Mouse (Mus musculus) midbrain, embryonic 11.5 days (tissue): ENCODE data around the gene Acer3. TPM values are rescaled to one million over a fixed set of nuclear protein-coding genes. Genes with fewer than 3 reads are reported as not detected.
A peak's percentile ranks its signal among the peaks of the same experiment; 100 is the strongest.

Source experiments
- ATAC-seq: fragments of 200-750 bp; cut with Nextera tagmentation; 2 replicates; pipeline ENCODE4 v1.8.0; 2017; ENCODE audit warnings: moderate TSS enrichment, moderate library complexity; ENCODE audit not compliant: low FRiP score
- DNase-seq: peaks from one replicate; pipeline ENCODE4 v3.0.0; 2015; ENCODE audit warnings: low spot score; ENCODE audit errors: missing footprints
- H3K27ac ChIP-seq: fragments of 300-500 bp; sonication (generic); 2 replicates; pipeline ENCODE4 v1.5.1; 2014; ENCODE audit warnings: low read depth, low read length
- H3K27me3 ChIP-seq: fragments of 300-500 bp; sonication (generic); 2 replicates; pipeline ENCODE4 v1.6.1; 2014; ENCODE audit warnings: mild to moderate bottlenecking, low read length, moderate library complexity, mixed read lengths; ENCODE audit not compliant: control insufficient read depth, insufficient read depth
- H3K36me3 ChIP-seq: fragments of 300-500 bp; sonication (generic); 2 replicates; pipeline ENCODE4 v1.6.1; 2014; ENCODE audit warnings: mild to moderate bottlenecking, low read length, moderate library complexity, mixed read lengths; ENCODE audit not compliant: control insufficient read depth, insufficient read depth
- H3K4me1 ChIP-seq: fragments of 300-500 bp; sonication (generic); 2 replicates; pipeline ENCODE4 v1.6.1; 2014; ENCODE audit warnings: low read length; ENCODE audit not compliant: control insufficient read depth, insufficient read depth
- H3K4me2 ChIP-seq: fragments of 300-500 bp; sonication (generic); 2 replicates; pipeline ENCODE4 v1.6.1; 2014; ENCODE audit warnings: mild to moderate bottlenecking, moderate library complexity
- H3K4me3 ChIP-seq: fragments of 300-500 bp; sonication (generic); 2 replicates; pipeline ENCODE4 v1.5.1; 2014; ENCODE audit warnings: low read depth, low read length
- H3K9ac ChIP-seq: fragments of 300-500 bp; sonication (generic); 2 replicates; pipeline ENCODE4 v1.6.1; 2014; ENCODE audit warnings: low read length
- H3K9me3 ChIP-seq: fragments of 300-500 bp; sonication (generic); 2 replicates; pipeline ENCODE4 v1.6.1; 2016; ENCODE audit warnings: low read length; ENCODE audit not compliant: control insufficient read depth
- WGBS: fragments of 180-500 bp; shearing (Covaris S2); extraction: QIAGEN DNeasy Blood & Tissue Kit; methylation state at CpG from one replicate; pipeline ENCODE4 v1.1.7; 2014; 5-methylcytosine and 5-hydroxymethylcytosine counted together
- polyA plus RNA-seq: library from polyadenylated mRNA; unstranded; fragments of >200 nt; fragmentation: Nextera tagmentation; extraction: Ambion mirVana; gene quantifications from 2 replicates; pipeline ENCODE4 v1.2.1, GENCODE M21; 2014

The Acer3 gene
- polyA plus RNA-seq, 1 experiment from 2014 or later, result 16.6 TPM

DNA sequence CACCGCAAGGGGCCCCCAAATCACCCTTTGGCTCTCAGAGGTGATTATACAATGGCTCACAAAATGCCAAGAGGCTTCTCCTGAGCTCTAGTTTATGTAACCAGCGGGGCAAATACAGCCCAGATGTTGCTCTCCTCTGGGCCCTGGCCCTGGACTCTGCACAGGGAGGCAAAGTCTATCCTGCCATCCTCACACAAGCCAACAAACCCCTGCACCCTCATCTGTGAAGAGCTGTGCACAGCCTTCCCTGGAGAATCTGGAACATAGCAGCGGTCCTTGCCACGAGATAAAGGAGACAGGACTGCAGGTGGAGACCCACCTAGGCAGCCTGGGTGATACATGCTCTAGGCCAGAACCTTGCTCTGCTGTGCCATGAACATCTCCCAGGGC lies 33.9 kb upstream of the Acer3 start:
- Histone ChIP-seq H3K4me1 (peaks cover 33% of the 10 kb centered on the region), H3K9ac (no peak overlapping the region; the same call in 1 of the 2 replicates), H3K27me3 (no peaks in the 10 kb centered on the region), H3K27ac (0 out of 2 replicates have a peak overlapping the region, but pooled peaks have one; percentile 22), H3K4me3 (no peak overlapping the region), H3K4me2 (0 out of 2 replicates have a peak overlapping the region, but pooled peaks have one; percentile 13), H3K9me3 (no peaks in the 10 kb centered on the region), H3K36me3 (peaks cover 3% of the 10 kb centered on the region)
- ATAC-seq (no peak), DNase-seq (peak; percentile 85)
- WGBS, result 35% methylated on average over 4 of the region's 4 CpGs

DNA sequence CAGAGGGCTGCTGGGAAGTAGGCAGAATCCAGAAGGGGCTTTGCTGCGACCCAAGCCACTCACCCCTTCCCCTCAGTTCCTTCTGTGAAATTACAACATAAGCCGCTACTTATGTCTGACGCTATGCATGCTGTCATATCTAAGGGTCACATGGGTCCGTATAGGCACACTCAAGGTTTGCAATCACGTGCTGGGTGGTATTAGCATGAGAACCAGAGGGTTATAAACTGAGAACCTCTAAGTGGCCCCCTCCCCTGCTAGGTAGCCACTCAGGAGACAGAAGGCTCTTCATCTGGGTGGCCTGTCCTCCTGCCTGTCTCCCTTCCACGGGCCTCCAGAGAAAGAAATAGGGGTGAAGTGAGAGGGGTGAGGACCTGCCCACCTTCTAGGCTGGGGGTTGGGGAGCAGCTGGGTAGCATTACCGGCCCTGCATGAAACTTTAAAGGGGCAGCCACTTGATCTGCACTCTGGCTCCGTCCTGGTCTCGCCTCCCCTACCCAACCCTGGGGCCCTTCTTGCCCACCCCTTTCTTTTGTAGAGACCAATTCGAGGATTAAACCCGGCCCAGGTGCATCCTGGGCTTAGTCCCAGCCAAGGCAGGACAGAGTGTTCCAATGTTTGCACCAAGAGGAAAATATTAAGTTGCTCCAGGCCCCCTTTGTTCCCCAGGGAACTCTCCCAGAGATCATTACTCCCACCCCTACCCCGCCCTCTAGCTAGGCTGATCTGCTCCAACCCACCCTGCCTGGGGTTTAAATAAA lies 33.3 kb upstream of the Acer3 start:
- Histone ChIP-seq H3K4me3 (no peak overlapping the region), H3K27ac (no peak overlapping the region), H3K9ac (peak overlapping the region; percentile 31), H3K4me2 (peak overlapping the region; percentile 13; the same call in 1 of the 2 replicates), H3K4me1 (peaks cover 29% of the 10 kb centered on the region), H3K9me3 (no peaks in the 10 kb centered on the region), H3K36me3 (peaks cover 3% of the 10 kb centered on the region), H3K27me3 (no peaks in the 10 kb centered on the region)
- peak; percentile 83 for DNase-seq
- 23% methylated on average over 12 of the region's 12 CpGs for WGBS
- peak; percentile 26; the same call in 1 of the 2 replicates for ATAC-seq

DNA sequence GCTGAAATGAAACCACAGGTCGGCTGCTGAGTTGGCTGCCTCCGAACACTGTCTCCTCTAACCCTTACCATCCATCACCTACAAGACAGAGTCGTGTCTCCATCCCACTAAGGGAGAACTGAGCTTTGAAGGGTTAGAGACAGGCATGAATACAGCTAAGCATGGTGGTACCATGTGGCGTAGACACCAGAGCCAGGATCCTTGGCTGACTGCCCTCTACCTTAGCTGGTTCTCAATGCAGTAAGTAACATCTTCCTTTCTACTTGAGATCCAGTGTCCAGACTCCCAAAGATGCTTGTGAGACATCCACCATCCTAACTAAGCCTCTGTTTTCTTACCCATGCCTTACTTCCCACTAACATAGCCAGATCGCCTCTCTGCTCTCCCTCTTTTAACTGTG lies 32.6 kb upstream of the Acer3 start:
- peak; percentile 78 for DNase-seq
- no peak overlapping the region for H3K4me3 ChIP-seq
- H3K9me3 ChIP-seq, result no peaks in the 10 kb centered on the region
- peaks cover 28% of the 10 kb centered on the region for H3K4me1 ChIP-seq
- peaks cover 3% of the 10 kb centered on the region for H3K36me3 ChIP-seq
- WGBS, result 91% methylated on average over 5 of the region's 5 CpGs
- no peak overlapping the region for H3K27ac ChIP-seq
- H3K4me2 ChIP-seq, result no peak overlapping the region
- no peaks in the 10 kb centered on the region for H3K27me3 ChIP-seq
- no peak overlapping the region for H3K9ac ChIP-seq
- ATAC-seq, result no peak

DNA sequence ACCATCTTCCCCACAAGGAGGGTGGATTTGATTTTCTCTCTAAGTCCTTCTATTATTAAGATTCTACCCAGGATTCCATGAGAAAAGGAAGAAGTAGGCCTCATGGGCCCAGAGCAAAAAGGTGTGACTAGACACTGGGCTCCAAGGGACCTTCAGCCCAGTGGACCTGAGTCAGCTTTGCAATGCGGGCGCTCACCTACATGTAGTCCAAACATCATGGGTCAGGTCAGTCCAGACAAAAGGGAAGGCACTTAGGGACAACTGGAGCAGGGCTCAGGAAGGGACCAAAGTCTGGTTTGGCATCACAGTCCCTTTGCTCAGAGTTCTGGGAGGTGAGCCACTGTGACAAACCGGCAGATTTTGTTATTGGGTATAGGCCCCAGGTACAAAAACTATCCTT lies 30.5 kb upstream of the Acer3 start:
- Histone ChIP-seq H3K4me3 (no peak overlapping the region), H3K4me1 (peaks cover 27% of the 10 kb centered on the region), H3K9me3 (no peaks in the 10 kb centered on the region), H3K27me3 (no peaks in the 10 kb centered on the region), H3K36me3 (peaks cover 3% of the 10 kb centered on the region), H3K4me2 (no peak overlapping the region), H3K9ac (no peak overlapping the region), H3K27ac (no peak overlapping the region)
- ATAC-seq, result no peak
- WGBS, result 94% methylated on average over 3 of the region's 3 CpGs
- peak; percentile 65 for DNase-seq

DNA sequence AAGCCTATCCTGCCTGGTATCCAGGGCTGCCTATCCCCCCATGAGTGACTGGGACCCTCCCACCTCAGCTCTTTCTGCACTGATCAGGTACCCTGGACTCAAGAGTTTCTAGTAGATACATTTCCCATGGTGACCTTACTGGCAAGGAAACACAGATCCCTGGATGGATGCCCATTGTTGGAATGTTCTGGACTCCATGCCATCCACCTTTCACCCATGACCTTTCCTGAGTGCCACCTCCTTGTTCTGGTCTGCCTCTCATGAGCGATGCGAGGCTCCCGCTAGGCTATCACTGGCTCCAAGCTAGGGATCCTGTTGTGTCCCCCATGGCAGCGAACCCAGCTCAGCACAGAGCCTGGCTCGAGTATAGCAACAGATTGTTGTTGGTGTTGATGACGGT lies 28.8 kb upstream of the Acer3 start:
- Histone ChIP-seq H3K27ac (no peak overlapping the region), H3K36me3 (peaks cover 3% of the 10 kb centered on the region), H3K9ac (no peak overlapping the region), H3K4me1 (peaks cover 10% of the 10 kb centered on the region), H3K9me3 (no peaks in the 10 kb centered on the region), H3K4me3 (no peak overlapping the region), H3K27me3 (no peaks in the 10 kb centered on the region), H3K4me2 (no peak overlapping the region)
- WGBS, result 92% methylated on average over 6 of the region's 6 CpGs
- no peak for ATAC-seq
- peak; percentile 23 for DNase-seq

DNA sequence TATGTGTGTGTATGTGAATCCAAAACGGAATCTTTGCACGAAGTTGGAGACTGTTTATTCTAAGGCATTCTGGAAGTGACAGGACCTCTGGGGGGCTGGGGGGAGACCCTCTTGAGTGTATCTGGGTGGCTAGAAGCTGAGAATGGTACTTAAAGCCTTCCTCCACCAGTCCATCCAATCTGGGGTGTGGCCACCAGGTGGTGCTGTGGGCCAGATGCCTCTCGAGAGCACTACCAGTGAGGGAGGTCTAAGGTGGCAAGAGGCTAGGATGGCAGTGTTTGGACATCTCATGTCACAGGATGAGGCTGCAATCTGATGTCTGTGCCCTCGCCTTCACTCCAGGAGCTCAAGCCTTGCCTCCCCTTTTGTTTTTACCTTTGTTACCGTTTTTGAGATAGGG lies 28.1 kb upstream of the Acer3 start:
- Histone ChIP-seq H3K36me3 (peaks cover 3% of the 10 kb centered on the region), H3K9ac (no peak overlapping the region), H3K4me3 (no peak overlapping the region), H3K27ac (no peak overlapping the region), H3K4me2 (no peak overlapping the region), H3K9me3 (no peaks in the 10 kb centered on the region), H3K27me3 (no peaks in the 10 kb centered on the region), H3K4me1 (peaks cover 3% of the 10 kb centered on the region)
- DNase-seq, result peak; percentile 98
- ATAC-seq, result peak; percentile 31; the same call in 1 of the 2 replicates
- 23% methylated on average over 5 of the region's 5 CpGs for whole genome bisulfite sequencing

DNA sequence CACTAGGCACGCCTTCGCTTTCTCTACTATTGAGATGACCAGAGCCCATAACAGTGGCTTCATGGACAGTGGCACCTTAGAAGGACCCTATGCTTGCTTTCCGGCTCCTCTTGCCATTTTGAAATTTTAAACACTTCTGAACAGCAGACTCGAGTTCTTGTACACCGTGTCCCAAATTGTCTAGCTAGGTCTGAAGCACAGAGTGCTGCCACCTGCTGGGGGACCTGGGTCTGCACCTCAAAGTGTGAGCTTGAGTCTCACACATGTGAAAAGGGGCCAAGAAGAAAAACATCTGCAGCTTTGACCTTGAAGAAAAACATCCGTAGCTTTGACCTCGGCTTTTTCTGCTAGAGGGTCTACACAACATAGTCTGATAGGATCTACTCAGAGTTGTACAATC lies 27.0 kb upstream of the Acer3 start:
- DNase-seq, result peak; percentile 92
- Histone ChIP-seq H3K27ac (no peak overlapping the region), H3K9me3 (no peaks in the 10 kb centered on the region), H3K4me1 (no peaks in the 10 kb centered on the region), H3K36me3 (peaks cover 3% of the 10 kb centered on the region), H3K9ac (no peak overlapping the region), H3K4me3 (no peak overlapping the region), H3K4me2 (no peak overlapping the region), H3K27me3 (no peaks in the 10 kb centered on the region)
- no peak for ATAC-seq
- 60% methylated on average over 7 of the region's 7 CpGs for WGBS

DNA sequence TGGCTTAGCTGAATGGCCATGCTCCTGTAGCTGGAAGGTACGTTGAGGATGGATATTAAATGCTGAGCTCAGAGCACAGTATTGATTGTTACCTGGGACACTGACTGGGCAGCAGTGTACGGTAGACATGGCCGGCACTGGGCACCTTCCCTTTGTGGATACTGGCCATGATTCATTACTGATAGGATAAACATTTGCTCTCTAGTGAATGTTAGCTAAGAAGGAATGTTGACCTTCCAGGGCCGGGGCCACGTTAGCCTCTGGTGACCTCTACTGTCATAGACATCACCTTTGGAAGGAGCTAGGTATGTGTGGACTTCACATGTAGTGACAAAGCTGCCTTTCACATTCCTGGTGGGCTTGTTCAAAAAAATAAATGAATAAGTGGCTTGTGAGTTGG lies 26.5 kb upstream of the Acer3 start:
- 87% methylated on average over 5 of the region's 5 CpGs for WGBS
- no peak overlapping the region for H3K9ac ChIP-seq
- H3K36me3 ChIP-seq, result peaks cover 3% of the 10 kb centered on the region
- ATAC-seq, result no peak
- H3K27me3 ChIP-seq, result no peaks in the 10 kb centered on the region
- DNase-seq, result peak; percentile 69
- no peaks in the 10 kb centered on the region for H3K9me3 ChIP-seq
- no peak overlapping the region for H3K4me2 ChIP-seq
- H3K4me1 ChIP-seq, result no peaks in the 10 kb centered on the region
- H3K4me3 ChIP-seq, result no peak overlapping the region
- no peak overlapping the region for H3K27ac ChIP-seq

DNA sequence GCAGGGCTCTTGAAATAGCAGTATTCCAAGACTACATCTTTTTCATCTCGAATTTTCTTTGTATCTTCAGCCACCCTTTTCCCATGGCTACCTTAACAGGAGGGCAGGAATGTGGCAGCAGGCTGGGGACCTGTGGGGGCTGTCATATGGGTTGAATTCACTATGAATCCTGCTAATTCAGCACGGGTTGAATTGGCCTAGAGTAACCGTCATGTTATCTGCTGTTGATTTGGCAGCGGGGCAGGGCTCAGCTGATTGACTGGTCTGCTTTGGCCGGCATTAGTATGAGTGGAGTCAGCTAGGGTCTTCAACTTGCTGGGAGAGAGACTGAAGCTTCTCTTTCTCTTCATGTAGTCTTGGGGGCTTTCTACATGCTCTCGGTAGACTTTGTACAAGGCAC lies 24.0 kb upstream of the Acer3 start:
- Histone ChIP-seq H3K4me1 (no peaks in the 10 kb centered on the region), H3K4me2 (no peak overlapping the region), H3K27me3 (no peaks in the 10 kb centered on the region), H3K27ac (no peak overlapping the region), H3K9ac (no peak overlapping the region), H3K36me3 (no peaks in the 10 kb centered on the region), H3K9me3 (no peaks in the 10 kb centered on the region), H3K4me3 (no peak overlapping the region)
- WGBS, result 58% methylated on average over 6 of the region's 6 CpGs
- DNase-seq (peak; percentile 65), ATAC-seq (no peak)
